Mouse (Mus musculus): ENCODE measurements at regions not wholly inside any gene's neighbourhood (a gene's known extent, or its start where the extent isn't known, plus 50 kb on each side); places are given as distances from the start of the nearest gene placed in this dataset.
"Not testable (repeated sequence)": the region's sequence is repeated elsewhere in the genome, so short reads cannot be mapped to it uniquely, and the experiment has no call there.

DNA sequence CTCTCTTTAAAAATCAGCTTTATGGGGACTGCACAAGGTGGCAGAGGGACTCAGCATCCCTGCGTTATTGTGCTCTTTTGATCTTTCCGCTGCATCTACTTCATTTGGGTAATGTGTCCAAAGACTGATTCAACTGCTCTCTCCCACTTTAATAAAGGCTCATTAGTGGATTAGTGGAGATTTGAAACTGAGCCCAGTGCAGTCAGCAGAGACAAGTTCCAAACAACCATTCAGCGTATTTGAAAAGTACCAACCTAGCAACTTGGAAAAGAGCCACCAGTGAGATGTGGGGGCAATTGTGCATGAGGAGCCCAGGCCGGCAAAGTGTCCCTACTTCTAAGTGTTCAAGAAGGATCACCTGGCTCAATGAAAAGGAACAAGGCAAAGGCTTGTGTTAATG, 183.4 kb downstream of the Basp1 start:
- Histone ChIP-seq H3K4me1 (ENCODE audit: control insufficient read depth, insufficient read depth, low read length) (no peaks in the 10 kb centered on the region), H3K27ac (replicated peaks; ENCODE audit: low read depth, low read length) (no peak overlapping the region), H3K27me3 (ENCODE audit: control insufficient read depth, insufficient read depth, low read length) (no peaks in the 10 kb centered on the region), H3K4me3 (replicated peaks; ENCODE audit: low read depth, low read length) (no peak overlapping the region), H3K9ac (replicated peaks; ENCODE audit: low read length) (no peak overlapping the region), H3K9me3 (ENCODE audit: control insufficient read depth, low read length) (no peaks in the 10 kb centered on the region), H3K4me2 (ENCODE audit: low read length) (no peak overlapping the region), H3K36me3 (ENCODE audit: control insufficient read depth, insufficient read depth, low read length) (no peaks in the 10 kb centered on the region)
- WGBS = 71% methylated on average over 4 of the region's 4 CpGs
- no peak for ATAC-seq (ENCODE audit: low FRiP score, low TSS enrichment)
- peak; percentile 50 for DNase-seq

DNA sequence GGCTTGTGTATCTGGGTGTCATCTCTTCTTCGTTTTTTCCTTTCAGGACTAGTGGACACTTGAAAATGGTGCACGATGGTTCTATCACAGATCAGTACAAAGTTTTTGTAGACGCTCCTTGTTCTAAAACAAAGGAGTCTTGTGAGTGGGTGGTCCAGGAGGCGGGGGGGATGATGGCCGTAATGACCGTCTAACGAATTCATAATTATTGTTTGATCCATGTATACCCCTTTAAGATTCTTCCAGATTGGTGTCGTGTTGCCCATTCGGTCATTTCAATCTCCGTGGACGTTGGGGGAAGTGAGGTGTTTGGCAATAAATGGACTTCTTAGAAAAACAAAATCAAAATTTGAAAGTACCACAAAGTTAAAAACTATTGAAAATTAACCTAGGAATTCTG, 183.8 kb downstream of the Basp1 start:
- H3K9ac ChIP-seq (replicated peaks; ENCODE audit: low read length) = no peak overlapping the region
- 89% methylated on average over 11 of the region's 11 CpGs for WGBS
- H3K27ac ChIP-seq (replicated peaks; ENCODE audit: low read depth, low read length) = no peak overlapping the region
- no peaks in the 10 kb centered on the region for H3K27me3 ChIP-seq (ENCODE audit: control insufficient read depth, insufficient read depth, low read length)
- no peak for ATAC-seq (ENCODE audit: low FRiP score, low TSS enrichment)
- DNase-seq = no peak
- no peaks in the 10 kb centered on the region for H3K4me1 ChIP-seq (ENCODE audit: control insufficient read depth, insufficient read depth, low read length)
- no peak overlapping the region for H3K4me2 ChIP-seq (ENCODE audit: low read length)
- H3K9me3 ChIP-seq (ENCODE audit: control insufficient read depth, low read length) = no peaks in the 10 kb centered on the region
- H3K4me3 ChIP-seq (replicated peaks; ENCODE audit: low read depth, low read length) = no peak overlapping the region
- H3K36me3 ChIP-seq (ENCODE audit: control insufficient read depth, insufficient read depth, low read length) = no peaks in the 10 kb centered on the region

DNA sequence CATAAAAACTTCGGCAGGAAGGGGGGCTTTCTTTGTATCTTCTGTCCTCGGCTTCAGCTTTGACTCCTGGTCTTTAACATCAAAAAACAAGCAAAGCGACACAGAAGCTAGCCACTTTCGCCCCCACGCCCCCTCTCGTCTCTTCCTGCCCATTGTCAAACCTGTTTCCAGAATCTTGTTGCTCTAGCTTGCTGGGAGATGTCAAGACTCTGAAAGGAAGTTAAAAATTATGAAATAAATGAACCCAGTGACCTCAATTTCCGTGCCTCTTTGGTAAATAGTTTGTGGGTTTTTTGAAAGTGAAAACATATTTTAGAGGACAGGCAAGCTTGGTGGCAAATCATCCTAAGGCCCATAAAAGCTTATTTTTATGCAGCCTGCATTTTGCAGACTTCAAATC, 186.1 kb downstream of the Basp1 start:
- Histone ChIP-seq H3K36me3 (ENCODE audit: control insufficient read depth, insufficient read depth, low read length) (no peaks in the 10 kb centered on the region), H3K9me3 (ENCODE audit: control insufficient read depth, low read length) (no peaks in the 10 kb centered on the region), H3K27me3 (ENCODE audit: control insufficient read depth, insufficient read depth, low read length) (no peaks in the 10 kb centered on the region), H3K4me2 (ENCODE audit: low read length) (no peak overlapping the region), H3K4me3 (replicated peaks; ENCODE audit: low read depth, low read length) (no peak overlapping the region), H3K9ac (replicated peaks; ENCODE audit: low read length) (no peak overlapping the region), H3K4me1 (ENCODE audit: control insufficient read depth, insufficient read depth, low read length) (no peaks in the 10 kb centered on the region), H3K27ac (replicated peaks; ENCODE audit: low read depth, low read length) (no peak overlapping the region)
- 76% methylated on average over 7 of the region's 7 CpGs for WGBS
- no peak for ATAC-seq (ENCODE audit: low FRiP score, low TSS enrichment)
- DNase-seq = no peak

DNA sequence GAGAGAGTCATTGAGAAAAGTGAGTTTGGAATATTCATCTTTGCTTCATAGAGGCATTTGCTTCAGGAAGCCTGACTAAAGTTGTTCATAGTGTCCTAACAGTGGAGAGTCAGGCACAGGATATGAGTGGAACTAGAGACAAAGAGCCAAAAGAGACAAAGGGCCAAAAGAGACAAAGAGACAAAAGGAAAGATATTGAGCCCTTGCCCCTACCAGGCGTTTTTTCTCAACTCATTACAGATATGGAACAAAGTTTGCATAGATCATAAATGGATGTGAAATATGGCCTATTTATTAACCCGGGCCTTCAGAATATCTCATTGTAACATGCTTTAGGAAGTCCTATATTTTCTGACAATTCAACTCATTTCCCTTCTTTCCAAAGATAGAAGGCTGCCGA, 187.6 kb downstream of the Basp1 start:
- H3K4me1 ChIP-seq (ENCODE audit: control insufficient read depth, insufficient read depth, low read length) = no peaks in the 10 kb centered on the region
- no peak overlapping the region for H3K27ac ChIP-seq (replicated peaks; ENCODE audit: low read depth, low read length)
- DNase-seq (no peak), ATAC-seq (ENCODE audit: low FRiP score, low TSS enrichment) (no peak)
- no peak overlapping the region for H3K4me3 ChIP-seq (replicated peaks; ENCODE audit: low read depth, low read length)
- no peak overlapping the region for H3K4me2 ChIP-seq (ENCODE audit: low read length)
- 27% methylated on average over 3 of the region's 3 CpGs for WGBS
- H3K9me3 ChIP-seq (ENCODE audit: control insufficient read depth, low read length) = no peaks in the 10 kb centered on the region
- no peaks in the 10 kb centered on the region for H3K27me3 ChIP-seq (ENCODE audit: control insufficient read depth, insufficient read depth, low read length)
- H3K36me3 ChIP-seq (ENCODE audit: control insufficient read depth, insufficient read depth, low read length) = no peaks in the 10 kb centered on the region
- no peak overlapping the region for H3K9ac ChIP-seq (replicated peaks; ENCODE audit: low read length)

DNA sequence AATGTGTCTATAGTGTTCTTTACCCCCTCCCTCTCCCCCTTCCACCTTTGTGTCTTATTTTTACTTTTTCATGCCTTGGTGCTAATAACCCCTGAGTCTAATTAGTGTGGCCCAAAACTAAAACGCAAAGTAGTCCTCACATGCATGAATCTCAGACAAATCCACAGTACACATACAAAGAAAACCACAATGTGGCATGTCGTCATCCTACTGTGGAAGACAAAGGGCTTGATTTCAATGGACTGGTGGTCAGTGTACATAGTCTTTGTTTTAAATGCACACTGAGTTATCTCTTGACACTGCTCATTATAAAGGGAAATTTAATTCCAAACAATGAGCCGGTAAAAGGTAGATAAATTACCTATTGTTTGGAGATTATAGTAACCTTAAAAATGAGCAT, 188.1 kb downstream of the Basp1 start:
- H3K9me3 ChIP-seq (ENCODE audit: control insufficient read depth, low read length) = no peaks in the 10 kb centered on the region
- no peak overlapping the region for H3K27ac ChIP-seq (replicated peaks; ENCODE audit: low read depth, low read length)
- H3K36me3 ChIP-seq (ENCODE audit: control insufficient read depth, insufficient read depth, low read length) = no peaks in the 10 kb centered on the region
- WGBS = 34% methylated on average over 3 of the region's 3 CpGs
- H3K27me3 ChIP-seq (ENCODE audit: control insufficient read depth, insufficient read depth, low read length) = no peaks in the 10 kb centered on the region
- no peak overlapping the region for H3K9ac ChIP-seq (replicated peaks; ENCODE audit: low read length)
- H3K4me3 ChIP-seq (replicated peaks; ENCODE audit: low read depth, low read length) = no peak overlapping the region
- no peak overlapping the region for H3K4me2 ChIP-seq (ENCODE audit: low read length)
- ATAC-seq (ENCODE audit: low FRiP score, low TSS enrichment) (no peak), DNase-seq (no peak)
- H3K4me1 ChIP-seq (ENCODE audit: control insufficient read depth, insufficient read depth, low read length) = no peaks in the 10 kb centered on the region

DNA sequence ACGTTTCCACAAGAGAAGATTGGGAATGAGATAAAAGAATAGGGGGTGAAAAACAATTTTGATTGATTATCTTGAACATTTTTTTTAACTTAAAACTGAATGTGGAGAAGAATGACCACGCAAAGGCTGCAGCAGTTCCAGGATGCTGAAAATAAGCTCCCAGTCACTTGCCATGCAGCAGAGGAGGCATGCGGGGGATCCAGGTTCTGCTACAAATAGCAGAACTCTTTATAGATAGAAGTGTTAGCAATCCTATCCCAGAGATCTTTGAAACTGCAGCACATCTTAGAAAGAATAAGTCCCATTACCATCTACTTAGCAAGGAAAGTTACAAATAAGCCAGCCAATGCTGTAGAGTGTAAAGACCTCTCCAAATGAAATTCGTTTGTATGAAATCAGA, 191.8 kb downstream of the Basp1 start:
- no peak for DNase-seq
- Histone ChIP-seq H3K4me1 (ENCODE audit: control insufficient read depth, insufficient read depth, low read length) (no peaks in the 10 kb centered on the region), H3K27me3 (ENCODE audit: control insufficient read depth, insufficient read depth, low read length) (no peaks in the 10 kb centered on the region), H3K9me3 (ENCODE audit: control insufficient read depth, low read length) (no peaks in the 10 kb centered on the region), H3K9ac (replicated peaks; ENCODE audit: low read length) (no peak overlapping the region), H3K4me3 (replicated peaks; ENCODE audit: low read depth, low read length) (no peak overlapping the region), H3K4me2 (ENCODE audit: low read length) (no peak overlapping the region), H3K36me3 (ENCODE audit: control insufficient read depth, insufficient read depth, low read length) (no peaks in the 10 kb centered on the region), H3K27ac (replicated peaks; ENCODE audit: low read depth, low read length) (no peak overlapping the region)
- no peak for ATAC-seq (ENCODE audit: low FRiP score, low TSS enrichment)
- 96% methylated on average over 4 of the region's 4 CpGs for WGBS

DNA sequence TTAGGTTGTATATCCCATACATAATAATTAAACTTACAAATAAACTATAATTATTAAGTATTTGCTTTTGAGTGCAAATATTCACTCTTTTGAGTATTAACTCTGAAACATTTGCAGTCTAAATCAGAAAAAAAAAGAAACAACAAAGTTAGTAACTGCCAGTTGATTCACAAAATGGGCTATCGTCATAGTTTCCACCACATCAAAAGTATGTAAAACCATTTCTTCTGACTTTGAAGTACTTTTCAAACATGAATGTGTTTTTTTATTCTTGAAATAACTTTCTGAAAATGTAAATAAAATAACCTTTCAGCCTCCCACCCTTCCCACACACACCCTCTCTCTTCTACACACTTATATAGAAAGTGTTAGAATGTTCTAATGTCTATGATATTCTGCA, 197.2 kb downstream of the Basp1 start:
- Histone ChIP-seq H3K9ac (replicated peaks; ENCODE audit: low read length) (no peak overlapping the region), H3K4me3 (replicated peaks; ENCODE audit: low read depth, low read length) (no peak overlapping the region), H3K4me1 (ENCODE audit: control insufficient read depth, insufficient read depth, low read length) (no peaks in the 10 kb centered on the region), H3K27ac (replicated peaks; ENCODE audit: low read depth, low read length) (no peak overlapping the region), H3K36me3 (ENCODE audit: control insufficient read depth, insufficient read depth, low read length) (no peaks in the 10 kb centered on the region), H3K9me3 (ENCODE audit: control insufficient read depth, low read length) (no peaks in the 10 kb centered on the region), H3K4me2 (ENCODE audit: low read length) (no peak overlapping the region), H3K27me3 (ENCODE audit: control insufficient read depth, insufficient read depth, low read length) (no peaks in the 10 kb centered on the region)
- DNase-seq (no peak), ATAC-seq (ENCODE audit: low FRiP score, low TSS enrichment) (no peak)
- 96% methylated on average over 1 of the region's 1 CpGs for WGBS

DNA sequence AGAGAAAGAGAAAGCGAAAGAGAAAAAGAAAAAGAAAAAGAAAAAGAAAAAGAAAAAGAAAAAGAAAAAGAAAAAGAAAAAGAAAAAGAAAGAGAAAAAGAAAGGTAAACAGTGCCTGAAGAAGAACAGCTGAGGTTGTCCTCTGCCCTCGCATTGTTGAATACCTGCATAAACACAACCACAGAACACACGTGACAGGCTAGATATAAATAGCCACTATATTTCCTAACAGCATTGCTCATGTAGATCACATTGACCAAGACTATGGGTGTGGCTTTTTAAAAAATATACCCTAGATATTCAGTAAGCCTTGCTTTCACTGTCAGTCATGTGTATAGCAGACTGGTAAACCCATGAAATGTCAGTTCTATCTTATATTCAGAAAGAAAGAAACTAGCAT, 211.5 kb downstream of the Basp1 start:
- H3K4me2 ChIP-seq (ENCODE audit: low read length) = no peak overlapping the region
- DNase-seq (no peak), ATAC-seq (ENCODE audit: low FRiP score, low TSS enrichment) (no peak)
- H3K9me3 ChIP-seq (ENCODE audit: control insufficient read depth, low read length) = no peaks in the 10 kb centered on the region
- no peaks in the 10 kb centered on the region for H3K27me3 ChIP-seq (ENCODE audit: control insufficient read depth, insufficient read depth, low read length)
- no peak overlapping the region for H3K27ac ChIP-seq (replicated peaks; ENCODE audit: low read depth, low read length)
- no peak overlapping the region for H3K9ac ChIP-seq (replicated peaks; ENCODE audit: low read length)
- 93% methylated on average over 3 of the region's 3 CpGs for WGBS
- no peaks in the 10 kb centered on the region for H3K36me3 ChIP-seq (ENCODE audit: control insufficient read depth, insufficient read depth, low read length)
- no peak overlapping the region for H3K4me3 ChIP-seq (replicated peaks; ENCODE audit: low read depth, low read length)
- H3K4me1 ChIP-seq (ENCODE audit: control insufficient read depth, insufficient read depth, low read length) = no peaks in the 10 kb centered on the region

DNA sequence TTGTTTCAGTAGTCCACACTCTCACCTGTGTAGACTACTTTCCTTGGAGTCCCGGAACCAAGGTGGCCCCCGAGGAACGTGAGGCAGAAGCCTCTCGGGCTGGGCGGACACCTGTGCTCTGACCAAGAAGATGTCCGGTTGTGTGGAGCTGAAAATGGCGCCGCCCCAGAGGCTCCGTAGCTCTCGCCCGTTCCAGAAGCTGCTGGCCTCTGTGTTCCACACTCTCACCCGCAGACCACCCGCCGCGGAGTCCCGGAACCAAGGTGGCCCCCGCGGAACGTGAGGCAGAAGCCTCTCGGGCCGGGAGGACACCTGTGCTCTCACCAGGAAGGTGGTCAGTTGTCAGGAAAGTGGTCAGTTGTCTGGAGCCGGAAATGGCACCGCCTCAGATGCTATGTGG, 213.3 kb downstream of the Basp1 start:
- WGBS = 94% methylated on average over 23 of the region's 23 CpGs
- not testable (repeated sequence) for H3K4me1 ChIP-seq (ENCODE audit: control insufficient read depth, insufficient read depth, low read length); H3K27ac ChIP-seq (replicated peaks; ENCODE audit: low read depth, low read length); H3K4me3 ChIP-seq (replicated peaks; ENCODE audit: low read depth, low read length); ATAC-seq (ENCODE audit: low FRiP score, low TSS enrichment); H3K27me3 ChIP-seq (ENCODE audit: control insufficient read depth, insufficient read depth, low read length); H3K9me3 ChIP-seq (ENCODE audit: control insufficient read depth, low read length); H3K36me3 ChIP-seq (ENCODE audit: control insufficient read depth, insufficient read depth, low read length); DNase-seq; H3K9ac ChIP-seq (replicated peaks; ENCODE audit: low read length); H3K4me2 ChIP-seq (ENCODE audit: low read length)
